Mouse (Mus musculus): Measurements from ENCODE around the gene Slc24a3.

The Slc24a3 gene

DNA sequence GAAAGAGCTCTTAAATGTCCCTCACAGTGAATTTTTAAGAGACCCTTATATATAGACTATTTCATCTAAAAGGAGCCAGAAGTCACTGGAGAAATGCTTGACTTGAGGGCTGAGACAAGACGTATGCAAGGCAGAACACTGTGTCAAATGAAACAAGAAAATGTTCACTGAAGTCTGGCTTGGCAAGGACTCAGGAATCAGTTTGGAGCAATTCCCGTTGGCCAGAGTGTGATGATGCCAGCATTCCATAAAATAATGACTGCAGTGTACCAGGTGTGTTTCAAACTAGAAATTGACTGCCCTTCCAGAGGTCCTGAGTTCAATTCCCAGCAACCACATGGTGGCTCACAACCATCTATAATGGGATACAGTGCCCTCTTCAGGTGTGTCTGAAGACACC, 196.1 kb downstream of the Slc24a3 start:
- DNase-seq (ENCODE audit: low spot score): no peak

DNA sequence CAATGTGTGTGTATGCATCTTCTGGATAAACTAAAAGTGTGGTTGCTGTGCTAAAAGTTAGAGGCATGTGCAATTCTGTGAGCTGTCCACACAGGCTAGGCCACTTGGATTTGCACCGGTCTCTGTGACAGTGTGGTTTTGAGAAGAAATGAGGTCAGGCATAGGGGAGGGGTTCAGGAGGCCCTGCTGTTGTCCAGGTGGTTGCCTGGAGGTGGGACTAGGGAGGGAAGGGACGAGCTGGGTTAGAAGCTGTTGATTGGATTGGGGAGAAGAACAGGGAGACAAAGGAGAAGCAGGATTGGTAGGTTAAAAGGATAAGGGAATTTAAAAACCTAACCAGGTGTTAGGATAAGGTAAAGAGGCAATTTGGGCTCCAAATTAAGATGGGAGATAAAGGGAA, 201.1 kb downstream of the Slc24a3 start:
- no peak for DNase-seq (ENCODE audit: low spot score)

DNA sequence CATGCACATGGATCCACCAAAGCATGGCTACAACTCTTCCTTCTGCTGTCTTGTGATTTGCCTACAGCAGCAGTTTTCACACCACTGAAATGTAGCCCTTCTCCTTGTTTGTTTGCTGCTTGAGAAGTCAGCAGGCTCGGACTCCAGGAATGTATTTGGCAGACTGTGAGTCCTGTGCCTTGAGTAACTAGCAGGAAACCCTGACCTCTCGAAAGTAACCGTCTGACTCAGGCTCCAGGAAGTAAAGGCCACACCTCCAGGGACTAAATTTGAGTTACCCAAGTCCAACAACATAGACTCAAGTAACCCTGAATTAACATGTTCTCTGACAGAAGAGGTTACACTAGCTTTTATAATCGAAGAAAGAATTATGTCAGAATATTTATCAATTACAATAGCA, 203.2 kb downstream of the Slc24a3 start:
- DNase-seq (ENCODE audit: low spot score): no peak

DNA sequence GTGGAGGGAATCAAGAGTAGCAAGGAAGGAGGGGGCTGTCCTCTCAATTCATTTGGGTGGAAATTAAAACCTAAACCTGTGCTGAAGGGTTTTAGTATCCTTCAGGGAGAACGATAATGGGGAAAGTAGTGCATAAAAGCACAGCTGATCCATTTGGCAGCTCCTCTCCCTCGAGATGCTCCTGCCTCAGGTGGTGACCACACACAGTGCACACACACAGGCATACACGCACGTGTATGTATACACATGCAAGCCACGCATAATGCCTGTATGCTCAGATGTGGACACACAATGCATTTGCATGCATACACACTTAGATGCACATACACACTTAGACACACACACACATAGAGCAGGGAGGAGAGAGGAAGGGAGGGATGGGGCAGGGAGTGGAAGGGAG, 206.2 kb downstream of the Slc24a3 start:
- peak; percentile 13 for DNase-seq (ENCODE audit: low spot score)

DNA sequence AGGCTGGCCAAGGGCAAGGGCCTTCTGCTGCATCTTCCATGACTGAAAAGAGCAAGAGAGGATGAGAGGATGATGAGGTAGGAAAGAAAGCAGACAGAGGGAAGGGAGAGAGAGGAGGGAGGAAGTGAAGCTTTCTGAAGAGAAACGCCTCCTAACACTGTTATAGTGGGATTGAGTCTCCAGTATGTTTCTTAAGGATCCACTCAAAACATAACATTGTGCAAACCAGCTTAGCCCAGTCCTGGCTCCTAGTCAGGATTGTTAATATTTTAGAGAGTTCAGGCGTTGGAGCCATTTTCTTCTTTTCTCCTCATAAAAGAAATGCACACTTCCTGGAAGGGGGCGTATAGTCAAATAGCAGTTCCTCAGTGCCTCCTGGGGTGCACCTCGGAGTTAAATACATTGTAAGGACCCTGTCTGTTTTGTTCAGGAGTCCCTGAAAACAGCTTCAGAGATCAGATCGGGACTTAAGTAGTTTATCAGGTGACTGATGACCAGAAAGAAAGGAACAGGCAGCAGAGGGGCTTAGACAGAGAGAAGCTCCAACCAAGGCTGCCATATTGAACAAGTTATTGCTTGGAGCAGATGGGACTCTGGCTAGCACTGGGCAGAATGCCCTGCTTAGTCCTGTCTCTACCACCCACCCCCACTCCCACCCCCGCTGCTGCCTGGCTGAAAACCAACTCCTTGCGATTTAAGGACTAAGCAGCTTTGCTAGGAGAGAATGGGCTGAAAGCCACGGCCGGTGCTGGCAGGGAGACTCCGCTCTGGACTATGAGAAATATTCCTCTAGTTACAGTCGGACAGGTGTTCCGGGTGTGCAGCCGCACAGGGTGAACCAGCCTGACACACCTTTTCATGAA, 215.6 kb downstream of the Slc24a3 start:
- DNase-seq (ENCODE audit: low spot score): no peak

DNA sequence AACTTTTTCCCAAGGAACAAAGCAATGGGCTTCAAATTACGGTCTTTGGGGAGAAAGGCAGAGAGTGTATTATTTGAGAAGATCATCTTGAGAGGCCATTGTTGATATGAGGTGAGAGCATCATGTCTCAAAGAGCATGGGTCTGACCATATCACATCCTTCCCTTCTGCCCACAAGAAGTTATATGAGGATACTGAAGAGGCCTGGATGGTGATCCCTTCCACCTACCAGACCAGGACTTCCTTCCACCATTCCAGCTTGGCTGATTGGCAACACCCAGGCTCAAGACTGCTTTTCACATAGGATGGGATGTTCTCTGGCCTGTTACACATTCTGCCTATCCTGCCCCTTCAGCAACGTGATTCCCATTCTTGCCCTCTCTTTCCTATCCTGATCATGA, 216.7 kb downstream of the Slc24a3 start:
- no peak for DNase-seq (ENCODE audit: low spot score)

DNA sequence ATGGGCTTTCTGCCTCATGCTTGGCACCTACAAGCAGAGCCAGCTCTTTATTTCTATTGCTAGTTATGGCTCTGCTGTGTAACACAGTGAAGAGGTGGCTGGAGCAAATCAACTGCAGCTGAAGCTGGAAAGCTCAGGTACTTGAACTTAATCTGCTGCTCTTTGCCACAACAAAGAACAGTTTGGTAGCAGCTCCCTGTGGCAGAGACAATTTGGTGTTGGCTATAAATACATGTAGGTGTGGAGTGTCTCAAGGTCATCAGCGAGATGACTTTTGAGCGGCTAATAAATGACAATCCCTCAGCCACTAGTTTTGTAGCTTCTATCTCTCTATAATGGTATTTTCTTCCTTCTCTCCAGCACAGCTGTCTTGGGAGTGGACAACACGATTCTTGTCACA, 217.7 kb downstream of the Slc24a3 start:
- no peak for DNase-seq (ENCODE audit: low spot score)

DNA sequence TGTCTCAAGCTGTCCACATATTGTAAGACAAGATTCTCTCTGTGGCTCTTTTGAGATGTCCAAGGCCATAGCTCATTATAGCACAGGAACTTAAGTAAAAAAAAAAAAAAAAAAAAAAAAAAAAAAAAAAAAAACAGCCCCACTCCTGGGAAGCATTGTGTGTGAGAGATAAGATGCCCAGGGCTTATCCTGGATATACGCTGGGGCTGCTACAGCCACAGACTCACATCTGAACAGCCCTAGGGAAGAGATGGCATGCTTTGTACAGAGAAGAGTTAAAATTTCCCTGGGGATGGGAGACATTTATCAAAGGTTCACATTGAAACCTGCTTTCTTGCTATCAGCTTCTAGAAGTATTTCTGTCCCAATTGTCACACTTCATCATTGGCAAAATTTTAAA, 218.2 kb downstream of the Slc24a3 start:
- no peak for DNase-seq (ENCODE audit: low spot score)

DNA sequence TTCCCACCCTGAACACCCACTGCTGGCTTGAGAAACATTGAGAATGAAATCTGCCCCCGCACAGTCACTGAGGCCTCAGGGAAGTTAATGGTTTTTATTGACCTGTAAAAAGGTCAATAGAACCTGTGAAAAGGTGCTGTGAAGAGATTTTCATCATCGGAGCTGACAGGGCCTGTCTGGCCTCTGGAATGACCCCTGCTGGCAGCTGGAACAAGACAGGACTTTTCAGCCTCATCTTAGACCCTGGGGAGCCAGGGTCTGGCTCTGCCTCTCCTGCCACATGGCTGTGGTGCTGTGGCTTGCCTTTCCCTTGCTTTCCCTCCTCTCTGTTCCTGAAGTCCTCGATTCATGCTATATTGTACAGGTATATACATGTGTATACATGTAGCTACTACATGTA, 228.2 kb downstream of the Slc24a3 start:
- DNase-seq (ENCODE audit: low spot score): peak; percentile 13

DNA sequence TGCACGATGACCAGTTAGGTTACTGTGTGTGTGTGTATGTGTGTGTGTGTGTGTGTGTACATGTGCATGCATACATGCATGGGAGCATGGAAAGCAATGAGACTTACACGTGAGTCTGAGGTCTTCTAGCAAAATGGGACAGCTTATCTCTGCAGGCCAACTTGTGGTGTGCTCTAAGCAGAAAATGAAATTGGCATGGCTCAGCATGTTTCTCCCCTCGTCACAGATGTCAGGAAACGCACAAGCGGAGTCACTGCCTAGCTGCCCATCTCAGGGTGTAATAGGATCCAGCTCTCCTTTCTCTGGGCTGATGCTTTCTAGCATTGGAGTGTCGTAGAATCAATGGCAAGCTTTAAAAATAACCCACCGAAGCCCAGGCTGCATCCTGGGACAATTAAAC, 229.0 kb downstream of the Slc24a3 start:
- no peak for DNase-seq (ENCODE audit: low spot score)

DNA sequence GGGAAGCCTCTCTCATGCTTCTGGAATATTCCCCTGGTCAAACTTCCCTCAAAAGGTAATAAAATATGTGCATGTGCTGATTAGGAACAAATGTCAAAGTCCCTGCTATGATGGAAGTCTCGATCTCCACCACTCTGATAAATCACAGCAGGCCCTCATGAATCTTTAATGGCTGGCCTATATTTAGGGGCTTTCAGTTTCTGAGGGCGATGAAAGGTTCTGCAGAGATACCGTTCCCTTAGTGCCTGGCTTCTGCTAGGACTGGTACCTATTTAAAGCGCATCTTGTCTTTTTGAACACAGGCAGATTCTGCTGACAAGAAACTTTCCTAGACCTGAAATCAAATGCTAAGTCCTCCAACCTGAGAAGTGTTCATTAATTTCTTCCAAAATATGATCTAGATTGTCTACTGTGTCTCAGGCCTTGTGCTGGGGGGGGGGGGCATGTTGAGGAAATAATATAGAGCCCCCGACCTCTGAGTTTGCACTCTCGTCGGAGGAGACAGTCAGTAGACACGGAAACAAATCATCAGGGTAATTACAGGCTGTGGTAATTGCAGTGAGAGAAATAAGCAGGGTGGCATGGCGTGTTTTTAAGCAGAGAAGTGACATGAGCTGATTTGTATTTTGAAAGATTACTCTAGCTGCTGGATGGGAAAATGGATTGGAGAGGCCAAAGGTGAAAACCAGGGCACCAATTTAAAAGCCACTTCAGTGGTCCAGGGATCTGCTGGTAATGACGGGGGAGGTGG, 230.1 kb downstream of the Slc24a3 start:
- peak; percentile 55 for DNase-seq (ENCODE audit: low spot score)

DNA sequence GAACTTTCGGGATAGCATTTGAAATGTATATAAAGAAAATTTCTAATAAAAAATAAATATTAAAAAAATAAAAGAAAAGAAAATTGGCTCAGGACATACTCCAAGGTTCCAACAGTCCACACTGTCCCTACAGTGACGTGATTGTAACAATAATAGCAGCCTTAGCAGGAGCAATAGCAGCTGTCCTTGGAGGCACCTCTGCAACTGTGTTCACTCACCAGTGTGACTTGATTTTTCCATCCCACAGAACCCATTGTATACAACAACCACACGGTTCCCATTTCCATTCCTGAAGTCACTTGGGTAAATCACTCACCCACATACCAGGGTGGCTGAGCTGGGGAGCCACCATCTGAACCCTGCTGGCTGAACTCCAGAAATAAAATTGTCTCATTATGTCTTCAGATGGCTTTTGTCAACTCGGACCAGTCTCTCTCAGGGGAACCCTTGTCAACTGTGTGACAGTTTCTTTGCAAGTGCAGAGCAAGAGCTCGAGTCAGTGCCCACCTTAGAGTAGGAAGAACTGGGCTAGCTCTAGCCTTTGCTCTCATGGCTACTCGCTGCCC, 233.8 kb downstream of the Slc24a3 start:
- DNase-seq (ENCODE audit: low spot score): no peak

DNA sequence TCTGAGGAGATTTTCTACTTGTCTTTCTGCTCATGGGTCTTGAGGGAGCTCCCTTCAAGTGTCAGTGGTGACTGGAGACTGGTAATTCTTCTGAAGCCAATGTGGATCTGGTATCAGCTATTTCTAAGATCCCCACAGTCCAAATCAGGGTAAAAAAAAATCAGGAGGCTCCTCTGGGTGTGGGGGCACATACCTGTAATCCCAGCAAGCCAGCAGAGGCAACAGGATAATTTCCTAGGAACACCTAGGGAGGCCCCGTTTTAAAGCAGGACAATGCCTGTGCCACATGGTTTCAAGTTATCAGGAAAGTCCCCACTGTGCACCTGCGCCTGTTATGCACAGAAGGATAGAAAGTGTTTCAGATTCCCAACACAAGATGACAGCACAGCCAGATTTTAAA, 234.4 kb downstream of the Slc24a3 start:
- no peak for DNase-seq (ENCODE audit: low spot score)

DNA sequence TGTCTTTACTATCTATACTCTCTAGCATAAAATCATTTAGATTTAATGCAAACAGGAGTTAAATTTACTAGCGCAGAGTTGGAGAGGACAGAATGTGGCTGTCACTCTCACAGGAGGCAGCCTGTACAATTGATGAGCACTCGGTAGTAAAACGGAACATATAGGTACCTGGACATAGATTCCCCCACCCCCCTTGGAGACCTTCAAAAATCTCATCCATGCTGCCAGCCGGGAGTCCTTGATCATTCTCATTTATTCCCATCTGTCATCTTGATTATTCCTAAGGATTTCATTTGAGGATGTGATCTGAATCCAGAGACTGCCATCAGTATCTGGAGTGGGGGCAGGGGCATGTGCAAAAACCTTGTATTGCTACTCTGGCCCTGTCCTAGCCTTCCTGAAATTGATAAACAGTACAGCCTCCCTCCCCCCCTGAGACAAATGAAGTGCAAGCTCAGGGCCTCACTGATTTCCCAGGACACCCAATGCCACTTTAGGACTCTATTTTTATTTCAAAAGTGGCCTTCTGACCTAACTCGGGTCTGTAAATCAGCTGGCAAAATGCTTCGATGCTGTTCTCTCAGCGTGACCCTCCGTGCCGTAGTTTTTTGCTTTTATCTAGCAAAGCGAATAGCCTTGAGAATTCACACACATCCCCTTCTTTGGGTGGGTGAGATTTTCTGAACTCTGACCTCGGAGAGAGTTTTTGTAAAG, 237.4 kb downstream of the Slc24a3 start:
- DNase-seq (ENCODE audit: low spot score): peak; percentile 11

DNA sequence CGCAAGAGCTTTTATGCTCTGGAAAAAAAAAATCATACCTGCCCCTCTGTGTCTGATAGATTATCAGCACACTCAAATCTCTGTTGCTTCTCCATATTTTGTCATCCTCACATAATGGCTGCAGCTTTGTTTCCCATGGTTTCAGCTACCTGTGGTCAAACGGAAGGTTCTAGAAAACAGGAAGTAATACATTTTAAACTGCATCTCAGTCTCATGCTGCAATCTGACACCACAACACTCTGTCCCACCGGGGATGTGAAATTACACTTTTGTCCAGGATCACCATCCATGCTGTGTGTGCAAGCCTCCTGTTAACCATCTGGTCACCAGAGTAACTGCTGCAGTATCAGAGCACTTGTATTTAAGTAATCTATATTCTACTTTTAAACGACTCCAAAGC, 238.2 kb downstream of the Slc24a3 start:
- DNase-seq (ENCODE audit: low spot score): no peak

DNA sequence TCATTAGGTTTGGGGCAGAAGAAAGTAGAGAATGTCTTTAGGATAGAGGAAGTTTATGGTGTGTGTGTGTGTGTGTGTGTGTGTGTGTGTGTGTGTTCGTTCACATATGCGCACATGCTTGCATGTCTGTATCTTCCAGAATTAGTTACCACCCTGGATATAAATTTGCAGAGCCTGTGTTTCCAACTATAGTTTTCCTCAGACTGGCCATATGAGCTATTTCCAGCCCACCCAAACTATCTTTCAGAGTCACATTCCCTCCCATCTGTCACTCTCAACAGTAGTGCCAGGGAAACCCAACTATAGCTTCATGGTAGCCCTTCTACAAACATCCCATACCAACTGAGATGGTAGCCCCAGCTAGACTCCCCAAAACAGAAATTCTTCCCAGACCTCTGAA, 250.2 kb downstream of the Slc24a3 start:
- DNase-seq (ENCODE audit: low spot score): no peak

DNA sequence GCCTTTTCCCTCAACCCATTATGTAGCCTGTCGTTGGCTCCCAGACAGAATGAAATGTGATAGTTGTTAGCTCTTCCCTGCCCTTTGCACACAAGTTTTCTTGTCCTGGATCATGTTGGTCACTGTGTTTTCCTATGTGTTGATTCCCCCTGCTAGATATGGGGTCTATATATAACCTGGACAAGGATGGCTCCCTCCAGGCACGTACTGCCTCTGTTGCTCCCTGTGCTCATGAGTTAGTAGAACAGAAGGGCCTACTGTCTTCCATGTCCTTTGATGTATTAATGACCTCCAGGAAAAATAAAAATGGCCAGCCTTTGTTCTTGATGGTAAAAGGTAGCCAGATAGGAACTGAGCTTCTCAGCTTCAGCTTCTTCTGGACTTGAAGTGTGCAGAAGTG, 251.5 kb downstream of the Slc24a3 start:
- DNase-seq (ENCODE audit: low spot score): no peak

DNA sequence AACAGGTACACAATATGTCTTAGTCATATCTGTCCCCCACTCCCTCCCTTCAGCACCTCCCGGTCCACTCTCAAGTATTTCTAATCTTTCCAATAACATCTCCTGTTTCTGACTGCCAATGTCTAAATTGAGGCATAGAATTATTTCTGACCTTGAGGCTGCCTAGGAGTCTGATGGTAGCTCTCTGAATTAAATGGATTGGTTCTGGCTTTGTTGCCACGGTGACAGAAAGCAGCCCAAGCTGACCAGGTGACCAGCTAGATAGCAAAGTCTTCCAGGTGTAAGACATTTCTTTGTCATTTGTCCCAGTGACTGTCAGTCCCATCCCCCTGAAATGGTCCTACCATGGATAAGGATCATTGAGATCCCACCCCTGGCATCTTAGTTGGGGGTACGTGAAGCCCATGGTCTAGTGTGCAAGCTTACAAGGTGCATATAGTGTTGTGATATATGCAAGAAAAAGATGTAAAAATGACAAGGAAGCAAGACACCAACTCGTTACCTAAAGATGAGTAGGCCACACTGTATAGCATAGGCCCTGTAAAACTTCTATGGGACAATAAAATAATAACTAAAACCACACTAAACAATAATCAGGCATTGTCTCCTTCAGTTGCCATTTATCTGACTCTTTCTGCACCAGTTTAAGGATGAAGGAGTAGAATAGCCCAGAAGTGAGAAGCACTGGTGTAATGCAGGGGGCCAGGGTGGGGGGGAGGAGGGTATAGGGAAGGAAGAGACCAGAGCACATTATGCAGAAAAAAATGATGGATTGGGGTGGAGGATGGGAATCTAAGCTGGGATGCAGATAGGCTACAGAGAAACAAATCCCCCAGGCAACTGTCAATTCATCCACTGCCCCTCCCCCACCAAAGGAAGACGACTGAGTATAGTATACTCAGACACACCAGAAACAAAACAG, 253.7 kb downstream of the Slc24a3 start:
- DNase-seq (ENCODE audit: low spot score): no peak

DNA sequence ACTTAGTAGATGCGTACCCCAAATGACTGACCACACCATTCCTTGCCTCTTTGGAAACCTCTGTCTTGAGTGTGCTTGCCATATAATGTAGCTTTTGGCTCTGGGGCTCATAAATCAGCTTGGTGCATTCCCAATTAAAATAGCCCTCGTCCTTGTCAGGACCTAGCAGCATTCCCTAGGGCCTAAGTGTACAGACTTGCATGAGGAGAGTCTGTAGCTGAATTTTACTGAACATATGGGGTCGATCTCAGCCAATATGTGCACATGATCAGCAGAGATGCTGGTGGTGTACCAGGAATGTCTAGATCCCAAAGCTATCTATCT, 254.3 kb downstream of the Slc24a3 start:
- no peak for DNase-seq (ENCODE audit: low spot score)

DNA sequence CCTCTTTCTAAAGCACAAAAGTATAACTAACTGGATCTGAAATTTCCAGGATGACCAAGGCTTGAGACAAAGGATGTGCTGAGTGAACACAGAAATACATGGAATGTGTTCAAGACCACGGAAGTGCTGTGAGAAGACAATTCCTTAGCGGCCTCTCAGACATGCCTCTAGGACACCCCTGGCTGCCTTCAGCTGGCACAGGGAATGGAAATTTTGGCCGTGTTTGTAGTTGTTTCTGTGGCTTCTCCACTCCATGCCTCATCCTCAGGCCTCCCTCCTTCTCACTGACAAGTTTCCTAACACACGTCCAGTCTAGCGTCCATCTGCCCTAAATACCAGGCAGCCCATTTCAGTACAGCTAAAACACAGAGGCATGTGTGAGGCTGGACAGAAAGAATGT, 262.4 kb downstream of the Slc24a3 start:
- no peak for DNase-seq (ENCODE audit: low spot score)

DNA sequence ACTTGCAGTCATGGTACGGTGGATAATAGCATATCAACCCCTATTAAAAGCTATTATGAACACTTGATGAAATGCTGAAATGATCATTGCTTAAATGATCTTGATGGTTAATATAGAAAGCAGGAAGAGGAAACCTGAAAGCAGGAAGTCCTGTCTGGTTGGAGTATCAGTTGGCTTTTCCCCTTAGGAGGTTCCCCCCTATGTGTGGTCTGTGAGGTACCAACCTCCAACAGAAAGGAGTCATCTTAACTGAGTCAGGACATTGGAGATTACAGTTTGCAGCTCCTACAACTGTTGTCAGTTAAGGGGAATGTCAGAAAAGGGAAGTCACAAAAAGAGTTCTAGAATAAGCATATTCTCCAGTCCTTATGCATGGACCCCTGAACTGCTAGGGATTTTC, 266.5 kb downstream of the Slc24a3 start:
- DNase-seq (ENCODE audit: low spot score): no peak

DNA sequence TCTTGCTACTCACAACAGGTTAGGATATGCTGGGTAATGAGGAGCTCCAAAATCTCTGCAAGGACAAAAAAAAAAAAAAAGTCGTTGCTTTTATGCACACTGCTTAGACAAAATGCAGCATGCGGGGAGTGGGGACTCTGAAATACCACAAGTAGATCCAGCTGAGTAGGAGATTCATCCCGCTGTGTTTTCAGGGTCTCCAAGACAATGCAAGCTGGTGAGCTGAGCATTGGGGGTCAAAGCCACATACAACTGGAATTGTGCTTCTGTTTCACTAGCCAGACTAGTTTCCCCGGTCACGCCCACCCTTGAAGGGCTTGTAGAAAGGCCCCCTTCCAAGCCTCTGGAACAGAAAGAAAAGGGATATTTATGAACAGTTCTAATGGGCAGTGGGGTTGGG, 270.8 kb downstream of the Slc24a3 start:
- DNase-seq (ENCODE audit: low spot score): no peak

Data from retina, embryonic 14.5 days (tissue).